Mouse (Mus musculus): ENCODE results near the gene Lyar. TPM values are rescaled to one million over a fixed set of nuclear protein-coding genes. Genes with fewer than 3 reads are reported as not detected.
A peak's percentile ranks its signal among the peaks of the same experiment; 100 is the strongest.

The Lyar gene
- polyA plus RNA-seq (2015; fragmentation: Nextera tagmentation; extraction: Ambion mirVana) = 29.4 and 38.6 TPM in 2 replicates

DNA sequence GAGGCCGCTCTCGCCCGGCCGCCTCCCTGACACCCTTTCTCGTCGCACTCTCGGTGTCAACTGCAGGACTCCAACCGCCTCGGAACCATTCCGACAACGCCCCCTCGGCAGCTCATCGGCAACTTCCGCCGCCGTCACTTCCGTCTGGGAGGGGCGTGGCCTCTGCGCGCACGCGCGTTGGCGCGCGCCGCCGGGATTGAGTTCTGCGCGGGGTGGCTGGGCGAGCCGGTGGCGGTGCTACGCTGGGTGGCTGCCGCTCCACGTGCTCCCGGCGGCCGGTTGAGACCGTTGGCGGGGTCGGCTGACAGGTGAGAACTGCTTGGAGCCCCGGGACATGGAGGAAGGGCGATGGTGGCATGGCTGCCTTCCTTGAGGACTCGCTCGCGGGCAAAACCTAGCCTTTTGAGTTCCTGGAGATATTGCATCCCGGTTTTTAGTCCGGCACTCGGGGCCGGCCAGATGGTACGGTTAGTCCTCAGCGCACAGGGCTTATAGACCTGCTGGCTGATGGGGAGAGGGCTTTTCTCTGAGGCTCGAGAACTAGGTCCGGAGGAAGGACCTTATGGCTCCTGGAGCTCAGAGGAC is at the start of gene Lyar, which contains the start of gene Zbtb49:
Gene Lyar (plus strand): TSS at position 143 of the 585 bp plus-strand sequence.
Gene Zbtb49 (minus strand): TSS at position 130 of the 585 bp plus-strand sequence.
- DNase-seq (peak; percentile 96), ATAC-seq (peak; percentile 97)
- Histone ChIP-seq H3K4me3 (ENCODE audit: low read depth, low read length) (peak within 1 kb of the TSS; percentile 94), H3K36me3 (replicated peaks; ENCODE audit: insufficient read depth, low read length) (peaks cover 11% of the 10 kb centered on the region; the same call in 1 of the 2 replicates), H3K4me1 (ENCODE audit: insufficient read depth) (peaks cover 16% of the 10 kb centered on the region), H3K9ac (replicated peaks) (peak within 1 kb of the TSS; percentile 82), H3K27me3 (ENCODE audit: insufficient read depth, low read length) (no peaks in the 10 kb centered on the region), H3K27ac (ENCODE audit: low read depth) (peak within 1 kb of the TSS; percentile 53), H3K9me3 (ENCODE audit: low read length) (no peaks in the 10 kb centered on the region), H3K4me2 (ENCODE audit: low read depth, low read length) (peak within 1 kb of the TSS; percentile 95)
- no peak for TF ChIP-seq EP300 (IDR thresholded peaks at IDR 0.05; ENCODE audit: low read depth)
- TF ChIP-seq CTCF (IDR thresholded peaks at IDR 0.05; ENCODE audit: low read depth) = no peak
- under 1% methylated on average over 51 of the region's 55 CpGs for WGBS (ENCODE audit: insufficient replicate concordance)

DNA sequence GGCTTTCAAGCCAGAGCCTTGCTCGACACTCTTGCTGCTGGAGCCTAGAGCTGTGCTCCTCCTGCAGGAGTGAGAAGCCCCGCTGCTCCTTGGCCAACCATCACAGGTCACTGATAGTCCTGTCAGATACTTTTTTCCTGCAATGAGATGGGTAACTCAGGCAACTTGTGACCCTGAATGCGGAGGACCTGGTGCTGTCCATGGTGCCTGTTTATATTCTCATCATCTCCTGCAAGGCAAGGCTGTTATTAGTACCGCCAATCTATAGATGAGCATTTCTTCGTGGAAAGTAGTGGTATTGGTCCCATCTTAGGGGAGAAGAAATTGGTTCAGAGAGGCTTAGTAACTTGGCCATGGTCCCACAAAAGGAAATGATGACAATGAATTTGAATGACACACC is 46.5 kb upstream of the Lyar start:
- Histone ChIP-seq H3K27me3 (ENCODE audit: insufficient read depth, low read length) (no peaks in the 10 kb centered on the region), H3K4me2 (ENCODE audit: low read depth, low read length) (no peak overlapping the region), H3K9ac (replicated peaks) (no peak overlapping the region), H3K9me3 (ENCODE audit: low read length) (no peaks in the 10 kb centered on the region), H3K4me1 (ENCODE audit: insufficient read depth) (no peaks in the 10 kb centered on the region), H3K27ac (ENCODE audit: low read depth) (no peak overlapping the region), H3K4me3 (ENCODE audit: low read depth, low read length) (no peak overlapping the region), H3K36me3 (replicated peaks; ENCODE audit: insufficient read depth, low read length) (no peaks in the 10 kb centered on the region)
- TF ChIP-seq EP300 (IDR thresholded peaks at IDR 0.05; ENCODE audit: low read depth) (no peak), CTCF (IDR thresholded peaks at IDR 0.05; ENCODE audit: low read depth) (no peak)
- WGBS (ENCODE audit: insufficient replicate concordance) = 48% methylated on average over 5 of the region's 5 CpGs
- DNase-seq (no peak), ATAC-seq (no peak)

GRCm38 (mm10) chr5:38174256-38174912 is 45.9 kb upstream of the Lyar start:
- no peak for DNase-seq
- no peaks in the 10 kb centered on the region for H3K9me3 ChIP-seq (ENCODE audit: low read length)
- WGBS (ENCODE audit: insufficient replicate concordance) = 75% methylated on average over 16 of the region's 16 CpGs

DNA sequence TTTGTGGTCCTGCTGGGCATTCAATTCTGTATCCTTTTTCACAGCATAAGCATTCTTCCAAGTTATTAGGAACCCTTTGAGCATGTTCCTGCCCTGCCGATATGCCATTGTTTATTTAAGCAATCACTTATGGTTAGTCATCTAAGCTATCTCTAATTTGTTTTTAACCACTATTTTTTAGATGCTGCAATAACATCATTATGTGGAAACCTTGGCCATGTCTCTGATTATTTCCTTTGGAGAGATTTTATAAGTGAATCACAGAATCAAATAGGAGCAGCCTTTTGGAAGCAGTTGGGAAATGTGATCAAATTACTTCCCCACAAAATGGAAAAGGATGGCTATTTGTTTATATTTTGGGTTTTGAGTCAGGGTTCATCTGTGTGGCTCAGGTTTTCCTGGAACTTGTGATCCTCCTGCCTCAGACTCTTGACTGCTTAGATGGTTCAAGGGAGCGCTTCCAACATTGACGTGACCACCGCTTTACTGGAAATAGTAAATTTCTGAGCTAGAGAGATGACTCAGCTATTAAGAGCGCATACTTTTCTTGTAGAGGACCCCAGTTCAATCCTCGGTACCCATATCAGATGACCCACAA is 35.5 kb upstream of the Lyar start:
- H3K27me3 ChIP-seq (ENCODE audit: insufficient read depth, low read length) = no peaks in the 10 kb centered on the region
- 75% methylated on average over 6 of the region's 6 CpGs for WGBS (ENCODE audit: insufficient replicate concordance)
- ATAC-seq (no peak), DNase-seq (no peak)
- no peaks in the 10 kb centered on the region for H3K4me1 ChIP-seq (ENCODE audit: insufficient read depth)
- no peak overlapping the region for H3K9ac ChIP-seq (replicated peaks)
- no peaks in the 10 kb centered on the region for H3K9me3 ChIP-seq (ENCODE audit: low read length)
- no peak overlapping the region for H3K4me2 ChIP-seq (ENCODE audit: low read depth, low read length)
- H3K36me3 ChIP-seq (replicated peaks; ENCODE audit: insufficient read depth, low read length) = no peaks in the 10 kb centered on the region
- no peak overlapping the region for H3K4me3 ChIP-seq (ENCODE audit: low read depth, low read length)
- H3K27ac ChIP-seq (ENCODE audit: low read depth) = no peak overlapping the region
- TF ChIP-seq CTCF (IDR thresholded peaks at IDR 0.05; ENCODE audit: low read depth) = no peak

More at GRCm38 (mm10) chr5:38174256-38174912, 45.9 kb upstream of the Lyar start:
- TF ChIP-seq EP300 (IDR thresholded peaks at IDR 0.05; ENCODE audit: low read depth) (no peak), CTCF (IDR thresholded peaks at IDR 0.05; ENCODE audit: low read depth) (no peak)
- H3K4me1 ChIP-seq (ENCODE audit: insufficient read depth) = no peaks in the 10 kb centered on the region
- no peaks in the 10 kb centered on the region for H3K27me3 ChIP-seq (ENCODE audit: insufficient read depth, low read length)
- no peaks in the 10 kb centered on the region for H3K36me3 ChIP-seq (replicated peaks; ENCODE audit: insufficient read depth, low read length)
- H3K27ac ChIP-seq (ENCODE audit: low read depth) = no peak overlapping the region
- H3K4me3 ChIP-seq (ENCODE audit: low read depth, low read length) = no peak overlapping the region
- no peak overlapping the region for H3K4me2 ChIP-seq (ENCODE audit: low read depth, low read length)
- no peak for ATAC-seq
- H3K9ac ChIP-seq (replicated peaks) = no peak overlapping the region

- no peak for DNase-seq
- H3K27me3 ChIP-seq (ENCODE audit: insufficient read depth, low read length) = no peaks in the 10 kb centered on the region
- H3K4me2 ChIP-seq (ENCODE audit: low read depth, low read length) = no peak overlapping the region
- no peak overlapping the region for H3K9ac ChIP-seq (replicated peaks)
- no peaks in the 10 kb centered on the region for H3K36me3 ChIP-seq (replicated peaks; ENCODE audit: insufficient read depth, low read length)
- no peaks in the 10 kb centered on the region for H3K9me3 ChIP-seq (ENCODE audit: low read length)
- TF ChIP-seq CTCF (IDR thresholded peaks at IDR 0.05; ENCODE audit: low read depth) (no peak), EP300 (IDR thresholded peaks at IDR 0.05; ENCODE audit: low read depth) (no peak)
- H3K4me1 ChIP-seq (ENCODE audit: insufficient read depth) = no peaks in the 10 kb centered on the region
- 77% methylated on average over 2 of the region's 2 CpGs for WGBS (ENCODE audit: insufficient replicate concordance)
- H3K4me3 ChIP-seq (ENCODE audit: low read depth, low read length) = no peak overlapping the region
- no peak for ATAC-seq
- no peak overlapping the region for H3K27ac ChIP-seq (ENCODE audit: low read depth)
Measured at GRCm38 (mm10) chr5:38187006-38187405, 33.3 kb upstream of the Lyar start.

DNA sequence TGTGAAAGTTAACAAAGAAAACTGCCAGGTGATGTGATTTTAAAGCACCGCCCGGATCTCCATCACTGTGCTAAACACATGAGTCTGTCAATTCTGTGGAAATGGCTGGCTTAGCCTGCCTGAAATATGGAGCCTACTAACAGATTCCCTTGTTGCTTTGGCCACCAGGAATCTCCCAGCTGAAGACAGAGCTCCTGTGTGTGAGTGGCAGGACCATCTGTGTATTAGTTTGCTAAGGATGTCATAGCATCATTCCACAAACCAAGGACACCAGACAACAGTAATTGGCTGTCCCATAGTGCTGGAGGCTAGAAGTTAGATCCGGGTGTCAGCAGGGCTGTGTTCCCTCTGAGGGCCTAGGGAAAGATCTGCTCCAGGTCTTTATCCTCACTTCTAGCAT is 29.4 kb upstream of the Lyar start:
- DNase-seq = no peak
- Histone ChIP-seq H3K27me3 (ENCODE audit: insufficient read depth, low read length) (no peaks in the 10 kb centered on the region), H3K27ac (ENCODE audit: low read depth) (no peak overlapping the region), H3K4me3 (ENCODE audit: low read depth, low read length) (no peak overlapping the region), H3K9me3 (ENCODE audit: low read length) (no peaks in the 10 kb centered on the region), H3K4me2 (ENCODE audit: low read depth, low read length) (no peak overlapping the region), H3K36me3 (replicated peaks; ENCODE audit: insufficient read depth, low read length) (no peaks in the 10 kb centered on the region), H3K4me1 (ENCODE audit: insufficient read depth) (no peaks in the 10 kb centered on the region), H3K9ac (replicated peaks) (no peak overlapping the region)
- 85% methylated on average over 3 of the region's 3 CpGs for whole genome bisulfite sequencing (ENCODE audit: insufficient replicate concordance)
- ATAC-seq = no peak
- TF ChIP-seq EP300 (IDR thresholded peaks at IDR 0.05; ENCODE audit: low read depth) (no peak), CTCF (IDR thresholded peaks at IDR 0.05; ENCODE audit: low read depth) (no peak)

All from liver, postnatal 0 days (tissue).